Mouse (Mus musculus) forebrain, embryonic 15.5 days (tissue): ENCODE data around the gene Macrod2. TPM values are rescaled to one million over a fixed set of nuclear protein-coding genes. Genes with fewer than 3 reads are reported as not detected.

Source experiments
- ATAC-seq: fragments of 200-750 bp; cut with Nextera tagmentation; replicated peaks from 2 replicates; pipeline ENCODE4 v1.8.0; 2017; ENCODE audit warnings: mild to moderate bottlenecking, moderate TSS enrichment, moderate library complexity
- H3K27ac ChIP-seq: fragments of 300-500 bp; sonication (generic); replicated peaks from 2 replicates; pipeline ENCODE4 v1.5.1; 2015; ENCODE audit warnings: mild to moderate bottlenecking, inconsistent platforms
- H3K27me3 ChIP-seq: fragments of 300-500 bp; sonication (generic); 2 replicates; pipeline ENCODE4 v1.6.1; 2015; ENCODE audit warnings: inconsistent platforms
- H3K36me3 ChIP-seq: fragments of 300-500 bp; sonication (generic); 2 replicates; pipeline ENCODE4 v1.6.1; 2015; ENCODE audit warnings: mild to moderate bottlenecking, inconsistent platforms
- H3K4me1 ChIP-seq: fragments of 300-500 bp; sonication (generic); 2 replicates; pipeline ENCODE4 v1.6.1; 2015; ENCODE audit warnings: inconsistent platforms
- H3K4me2 ChIP-seq: fragments of 300-500 bp; sonication (generic); replicated peaks from 2 replicates; pipeline ENCODE4 v1.6.1; 2015; ENCODE audit warnings: mild to moderate bottlenecking, inconsistent platforms
- H3K4me3 ChIP-seq: fragments of 300-500 bp; sonication (generic); 2 replicates; pipeline ENCODE4 v1.5.1; 2015; ENCODE audit warnings: mild to moderate bottlenecking, inconsistent platforms
- H3K9ac ChIP-seq: fragments of 300-500 bp; sonication (generic); replicated peaks from 2 replicates; pipeline ENCODE4 v1.6.1; 2015; ENCODE audit warnings: mild to moderate bottlenecking, inconsistent platforms
- H3K9me3 ChIP-seq: fragments of 300-500 bp; sonication (generic); 2 replicates; pipeline ENCODE4 v1.6.1; 2016; ENCODE audit warnings: inconsistent platforms
- WGBS: fragments of 180-500 bp; shearing (Covaris S2); methylation state at CpG from one replicate; pipeline ENCODE4 v1.1.7; 2015; ENCODE audit warnings: mixed read lengths; 5-methylcytosine and 5-hydroxymethylcytosine counted together
- polyA plus RNA-seq: library from polyadenylated mRNA; unstranded; fragments of >200 nt; fragmentation: Nextera tagmentation; extraction: Ambion mirVana; gene quantifications from 2 replicates; pipeline ENCODE4 v1.2.1, GENCODE M21; 2015

Gene Macrod2
- polyA plus RNA-seq, 1 experiment from 2014 or later: 93.1 TPM

DNA sequence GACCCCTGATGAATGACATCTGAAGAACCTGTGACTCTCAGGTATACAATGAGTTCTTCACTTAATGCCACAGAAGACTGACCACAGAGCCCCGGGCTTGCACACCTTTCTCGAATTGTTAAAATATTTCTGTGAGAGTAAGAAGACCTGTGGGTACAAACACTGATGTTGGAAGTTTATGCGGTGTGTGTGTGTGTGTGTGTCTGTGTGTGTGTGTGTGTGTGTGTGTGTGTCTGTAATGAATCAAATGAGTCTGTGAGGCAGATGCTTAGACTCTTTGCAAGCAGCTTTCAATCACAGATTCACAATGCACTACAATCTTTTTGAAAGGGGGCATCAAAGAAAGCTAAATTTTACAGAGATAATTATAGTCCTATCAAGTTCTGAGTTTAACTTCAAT, 822.8 kb downstream of the Macrod2 start:
- no peak overlapping the region for H3K9ac ChIP-seq
- no peaks in the 10 kb centered on the region for H3K27me3 ChIP-seq
- WGBS: 38% methylated on average over 3 of the region's 3 CpGs
- H3K36me3 ChIP-seq: no peaks in the 10 kb centered on the region
- no peak overlapping the region for H3K4me3 ChIP-seq
- H3K9me3 ChIP-seq: 0 out of 2 replicates have a peak, but pooled peaks cover 8% of the 10 kb centered on the region
- no peak overlapping the region for H3K27ac ChIP-seq
- H3K4me2 ChIP-seq: no peak overlapping the region
- ATAC-seq: peak; percentile 57; the same call in 1 of the 2 replicates
- peaks cover 10% of the 10 kb centered on the region for H3K4me1 ChIP-seq

DNA sequence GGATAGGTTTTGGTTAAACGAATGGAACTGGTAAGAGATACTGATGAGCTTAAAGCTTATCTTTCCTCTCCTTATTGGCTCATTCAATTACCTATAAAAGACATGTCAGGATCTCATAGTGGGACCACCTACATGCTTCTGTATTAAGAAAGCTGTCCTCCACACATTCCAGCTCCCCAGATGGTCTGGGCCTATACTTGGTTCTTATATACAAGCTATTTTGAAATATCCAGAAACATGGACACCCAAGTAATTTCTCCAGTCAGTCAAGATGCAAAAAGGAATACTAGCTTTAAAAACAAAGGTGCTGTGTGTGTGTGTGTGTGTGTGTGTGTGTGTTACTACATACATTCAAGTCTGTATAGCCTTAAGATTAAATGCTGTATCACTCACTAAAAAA, 833.7 kb downstream of the Macrod2 start:
- Histone ChIP-seq H3K4me1 (peaks cover 8% of the 10 kb centered on the region), H3K4me2 (no peak overlapping the region), H3K4me3 (no peak overlapping the region), H3K27me3 (no peaks in the 10 kb centered on the region), H3K9ac (no peak overlapping the region), H3K9me3 (no peaks in the 10 kb centered on the region), H3K27ac (no peak overlapping the region), H3K36me3 (no peaks in the 10 kb centered on the region)
- no peak for ATAC-seq
- WGBS: 85% methylated on average over 1 of the region's 1 CpGs

DNA sequence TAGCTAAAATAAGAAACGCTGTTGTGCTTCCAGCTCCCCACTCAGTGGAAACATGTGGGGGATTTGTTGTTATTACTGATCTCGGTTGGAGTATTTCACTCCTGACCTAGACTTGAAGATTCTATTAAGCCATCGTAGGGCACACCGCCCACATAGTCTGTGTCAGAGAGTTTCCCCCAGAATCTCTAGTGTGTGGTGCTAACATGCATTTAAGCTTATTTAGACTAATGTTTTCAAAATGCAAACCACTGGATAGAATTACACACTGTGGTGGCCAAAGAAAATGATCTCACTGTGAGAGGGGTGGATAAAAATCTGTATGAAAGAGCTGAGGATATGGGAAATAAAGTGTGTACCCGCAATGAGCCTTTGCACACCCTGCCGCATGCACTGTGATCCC, 834.7 kb downstream of the Macrod2 start:
- Histone ChIP-seq H3K27ac (no peak overlapping the region), H3K36me3 (no peaks in the 10 kb centered on the region), H3K4me2 (no peak overlapping the region), H3K9me3 (no peaks in the 10 kb centered on the region), H3K4me3 (no peak overlapping the region), H3K27me3 (no peaks in the 10 kb centered on the region), H3K9ac (no peak overlapping the region), H3K4me1 (peaks cover 8% of the 10 kb centered on the region)
- WGBS: 66% methylated on average over 6 of the region's 6 CpGs
- ATAC-seq: no peak

DNA sequence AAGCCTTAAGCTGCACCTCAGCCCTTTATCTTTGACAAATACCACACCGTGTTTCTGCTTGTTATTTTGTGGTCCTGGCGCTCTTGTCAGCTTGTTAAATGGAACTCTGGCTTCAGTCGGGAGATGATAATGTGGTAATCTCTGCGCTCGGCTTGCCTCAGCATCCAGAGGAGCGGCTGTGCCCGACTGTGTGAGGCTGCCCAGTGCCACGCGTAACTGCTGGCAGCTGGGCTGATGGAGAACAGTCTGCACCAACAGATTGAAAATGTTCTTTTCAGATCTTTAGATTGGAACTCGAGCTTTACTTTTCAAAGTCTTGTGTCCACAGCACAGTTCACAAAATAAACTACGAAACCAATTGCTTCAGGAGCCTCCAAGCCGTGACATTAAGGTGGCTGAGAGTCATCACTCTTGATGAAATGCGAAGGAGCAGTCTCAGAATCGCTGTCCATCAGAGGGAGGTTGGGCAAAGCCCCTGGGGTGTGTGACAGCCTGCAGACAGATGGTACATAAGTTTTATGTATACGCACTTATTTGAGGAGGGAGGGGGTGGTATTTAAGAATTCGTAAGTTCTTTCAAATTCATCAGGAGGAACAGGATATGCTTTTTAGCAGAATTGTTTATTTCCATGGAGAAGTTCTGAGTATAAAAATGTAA, 836.0 kb downstream of the Macrod2 start:
- H3K9me3 ChIP-seq: no peaks in the 10 kb centered on the region
- H3K27me3 ChIP-seq: no peaks in the 10 kb centered on the region
- WGBS: 29% methylated on average over 16 of the region's 16 CpGs
- peaks cover 8% of the 10 kb centered on the region for H3K4me1 ChIP-seq
- no peak overlapping the region for H3K27ac ChIP-seq
- H3K4me3 ChIP-seq: no peak overlapping the region
- no peaks in the 10 kb centered on the region for H3K36me3 ChIP-seq
- no peak overlapping the region for H3K9ac ChIP-seq
- H3K4me2 ChIP-seq: peak overlapping the region; percentile 11; the same call in 1 of the 2 replicates
- ATAC-seq: peak; percentile 88

DNA sequence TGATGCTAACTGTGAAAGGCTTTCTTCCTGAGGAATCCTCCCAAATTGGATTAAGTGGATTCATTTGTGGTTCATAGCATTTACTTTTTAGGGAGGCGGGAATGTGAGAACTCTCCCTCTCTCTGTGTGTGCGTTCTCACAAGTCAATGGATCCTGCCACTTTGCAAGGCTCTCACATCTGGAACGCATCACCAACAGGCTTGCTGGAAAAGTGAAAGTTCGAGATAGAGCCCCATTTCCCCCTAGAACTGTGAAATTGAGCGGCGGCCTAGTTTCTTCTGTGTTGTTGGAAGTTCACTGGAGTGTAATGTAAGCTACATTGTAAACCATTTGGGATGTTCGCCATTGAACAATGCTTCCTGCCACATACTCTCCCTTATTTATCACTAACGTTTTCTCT, 839.2 kb downstream of the Macrod2 start:
- no peaks in the 10 kb centered on the region for H3K27me3 ChIP-seq
- no peaks in the 10 kb centered on the region for H3K36me3 ChIP-seq
- no peak overlapping the region for H3K4me2 ChIP-seq
- no peak overlapping the region for H3K9ac ChIP-seq
- no peak overlapping the region for H3K4me3 ChIP-seq
- WGBS: 64% methylated on average over 8 of the region's 8 CpGs
- no peak for ATAC-seq
- H3K4me1 ChIP-seq: peaks cover 8% of the 10 kb centered on the region
- no peaks in the 10 kb centered on the region for H3K9me3 ChIP-seq
- no peak overlapping the region for H3K27ac ChIP-seq

DNA sequence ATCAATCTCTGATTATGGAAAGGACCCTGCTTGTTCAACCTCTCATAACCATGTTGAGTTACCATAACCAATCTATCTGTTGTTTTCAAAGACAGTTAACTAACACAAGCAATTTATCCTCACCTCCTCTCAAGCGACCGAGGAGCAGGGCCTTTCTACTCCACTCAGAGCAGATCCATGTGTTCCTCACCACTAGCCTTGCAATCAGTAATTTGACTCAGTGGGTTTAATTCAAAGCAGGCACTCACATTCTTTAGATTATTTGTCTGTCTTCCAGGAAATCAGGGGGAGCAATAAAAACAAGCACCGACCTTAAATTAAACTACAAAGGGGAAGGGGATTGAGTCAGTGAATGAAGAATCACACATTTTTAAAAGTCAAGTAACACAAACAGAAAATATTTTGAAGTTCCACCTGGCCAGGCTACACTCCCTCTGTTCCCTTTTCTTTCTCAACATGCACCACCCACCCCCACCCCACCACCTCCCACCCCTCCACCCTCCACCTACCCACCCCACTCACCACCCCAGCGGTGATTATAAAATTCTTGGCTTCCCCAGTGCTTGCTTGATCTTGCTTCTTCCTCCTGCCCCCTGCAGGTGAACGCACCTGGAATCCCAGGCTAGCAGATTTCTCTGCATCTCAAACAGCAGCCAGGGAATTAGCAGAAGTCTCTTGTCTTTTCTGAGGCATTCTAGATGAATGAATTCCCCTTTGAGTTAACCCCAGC, 839.8 kb downstream of the Macrod2 start:
- H3K4me2 ChIP-seq: no peak overlapping the region
- H3K9ac ChIP-seq: no peak overlapping the region
- no peaks in the 10 kb centered on the region for H3K9me3 ChIP-seq
- no peaks in the 10 kb centered on the region for H3K27me3 ChIP-seq
- H3K4me1 ChIP-seq: peaks cover 8% of the 10 kb centered on the region
- H3K4me3 ChIP-seq: no peak overlapping the region
- no peak for ATAC-seq
- no peaks in the 10 kb centered on the region for H3K36me3 ChIP-seq
- no peak overlapping the region for H3K27ac ChIP-seq
- WGBS: 45% methylated on average over 5 of the region's 5 CpGs

DNA sequence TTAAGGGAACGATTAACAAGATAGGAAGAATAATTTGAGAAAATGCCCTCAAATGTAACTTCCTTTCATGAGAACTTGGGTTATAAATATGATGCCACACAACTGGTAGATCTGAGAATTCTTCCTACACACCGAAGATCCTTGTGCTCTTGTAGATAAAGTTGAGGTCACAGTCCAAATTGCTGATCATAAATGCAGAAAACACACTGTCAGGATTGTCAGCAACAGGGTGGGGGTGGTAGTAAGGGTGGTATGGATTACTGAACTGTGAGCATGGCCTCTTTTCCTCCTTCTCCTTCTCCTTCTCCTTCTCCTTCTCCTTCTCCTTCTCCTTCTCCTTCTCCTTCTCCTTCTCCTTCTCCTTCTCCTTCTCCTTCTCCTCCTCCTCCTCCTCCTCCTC, 852.6 kb downstream of the Macrod2 start:
- Histone ChIP-seq H3K27ac (no peak overlapping the region), H3K9me3 (no peaks in the 10 kb centered on the region), H3K4me1 (no peaks in the 10 kb centered on the region), H3K4me2 (no peak overlapping the region), H3K9ac (no peak overlapping the region), H3K36me3 (no peaks in the 10 kb centered on the region), H3K4me3 (no peak overlapping the region), H3K27me3 (no peaks in the 10 kb centered on the region)
- 94% methylated on average over 2 of the region's 2 CpGs for WGBS
- ATAC-seq: no peak

DNA sequence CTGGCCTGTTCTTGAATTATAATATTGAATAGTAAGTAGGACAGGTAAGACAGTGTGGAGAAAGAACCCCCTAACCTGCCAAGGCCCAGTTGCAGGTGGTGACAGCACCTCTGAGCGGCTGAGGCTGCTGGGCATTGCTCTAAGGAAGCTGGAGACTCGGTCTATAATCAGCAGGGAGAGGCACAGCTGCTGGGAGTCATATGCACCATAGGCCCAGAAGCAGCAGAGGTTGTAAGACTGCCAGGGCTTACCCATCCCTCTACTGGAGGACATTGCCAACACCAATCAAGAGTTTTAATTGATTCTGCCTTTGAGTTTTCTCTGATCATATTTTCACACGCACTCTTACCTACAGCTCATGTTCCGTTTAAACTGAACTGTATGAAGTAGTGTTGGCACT, 869.5 kb downstream of the Macrod2 start:
- peaks cover 5% of the 10 kb centered on the region; the same call in 1 of the 2 replicates for H3K4me1 ChIP-seq
- ATAC-seq: peak; percentile 55

DNA sequence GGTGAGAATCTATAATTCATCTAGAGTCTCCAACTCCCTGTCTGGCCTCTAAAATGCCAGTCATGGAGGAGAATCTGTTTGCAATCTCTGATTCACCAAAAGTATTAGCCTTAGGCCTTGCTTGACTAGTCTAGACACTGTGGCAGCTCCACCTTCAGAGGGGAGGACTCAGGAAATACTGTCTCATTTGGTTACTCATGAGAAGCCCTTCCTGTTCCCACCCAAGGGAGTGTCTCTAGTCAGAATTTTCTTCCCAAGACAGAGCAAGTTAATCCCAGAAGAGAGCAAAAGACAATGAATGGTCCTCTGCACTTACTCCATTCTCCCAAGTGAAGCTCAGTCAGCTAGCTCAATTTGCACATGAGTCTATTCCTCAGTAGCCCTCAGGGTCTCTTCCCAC, 871.5 kb downstream of the Macrod2 start:
- H3K27me3 ChIP-seq: no peaks in the 10 kb centered on the region
- no peak overlapping the region for H3K9ac ChIP-seq
- H3K9me3 ChIP-seq: no peaks in the 10 kb centered on the region
- ATAC-seq: no peak
- peaks cover 5% of the 10 kb centered on the region; the same call in 1 of the 2 replicates for H3K4me1 ChIP-seq
- H3K4me3 ChIP-seq: no peak overlapping the region
- no peak overlapping the region for H3K4me2 ChIP-seq
- no peak overlapping the region for H3K27ac ChIP-seq
- H3K36me3 ChIP-seq: no peaks in the 10 kb centered on the region

More for the DNA sequence above, 869.5 kb downstream of the Macrod2 start:
- no peaks in the 10 kb centered on the region for H3K36me3 ChIP-seq
- no peak overlapping the region for H3K9ac ChIP-seq
- H3K9me3 ChIP-seq: no peaks in the 10 kb centered on the region
- H3K4me2 ChIP-seq: no peak overlapping the region
- no peak overlapping the region for H3K4me3 ChIP-seq
- H3K27me3 ChIP-seq: no peaks in the 10 kb centered on the region
- H3K27ac ChIP-seq: no peak overlapping the region; the same call in 1 of the 2 replicates
- 60% methylated on average over 4 of the region's 4 CpGs for WGBS

DNA sequence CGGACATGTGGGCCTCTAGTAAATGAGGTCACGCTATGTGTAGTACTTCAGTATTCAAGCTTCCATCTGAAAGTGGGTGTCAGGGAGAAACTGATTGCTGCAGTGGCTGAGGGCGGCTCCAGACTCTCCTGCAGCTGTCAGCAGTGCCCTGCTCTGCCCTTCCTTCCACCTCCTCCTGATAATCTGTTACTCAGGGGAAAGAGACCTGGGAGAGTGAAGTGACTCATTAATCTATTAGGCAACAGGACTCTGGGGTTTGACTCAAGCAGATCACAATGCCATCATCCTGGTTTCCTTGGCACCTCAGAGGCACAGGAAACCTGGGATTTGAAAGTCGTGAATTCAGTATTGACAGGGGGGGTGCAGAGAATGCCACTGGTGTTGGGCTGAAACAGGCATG, 876.4 kb downstream of the Macrod2 start:
- H3K9me3 ChIP-seq: no peaks in the 10 kb centered on the region
- no peak overlapping the region for H3K4me3 ChIP-seq
- H3K27ac ChIP-seq: no peak overlapping the region
- no peak overlapping the region for H3K4me2 ChIP-seq
- no peak overlapping the region for H3K9ac ChIP-seq
- no peaks in the 10 kb centered on the region for H3K36me3 ChIP-seq
- no peaks in the 10 kb centered on the region for H3K27me3 ChIP-seq
- WGBS: 76% methylated on average over 4 of the region's 4 CpGs
- no peak for ATAC-seq
- H3K4me1 ChIP-seq: no peaks in the 10 kb centered on the region

DNA sequence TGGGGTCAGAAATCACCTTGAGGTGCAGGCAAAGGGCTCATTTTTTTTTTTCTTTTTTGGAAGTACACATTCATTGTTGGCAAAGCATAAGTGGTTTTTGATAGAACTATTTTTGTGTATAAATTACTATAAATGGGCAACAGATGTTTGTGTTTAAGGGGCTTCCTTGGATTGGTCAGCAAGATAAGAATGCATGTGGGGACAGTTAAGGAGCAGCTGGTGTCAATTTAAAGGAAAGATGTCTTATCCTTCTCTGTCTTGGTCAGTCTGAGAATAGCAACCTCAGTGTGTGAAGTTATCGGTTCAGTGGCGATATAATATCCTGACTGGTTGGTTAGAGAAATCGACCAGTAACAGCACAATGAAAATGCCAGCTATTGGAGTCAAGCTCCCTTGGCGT, 877.9 kb downstream of the Macrod2 start:
- H3K4me3 ChIP-seq: no peak overlapping the region
- no peak for ATAC-seq
- no peak overlapping the region for H3K27ac ChIP-seq
- H3K27me3 ChIP-seq: no peaks in the 10 kb centered on the region
- no peaks in the 10 kb centered on the region for H3K36me3 ChIP-seq
- H3K9me3 ChIP-seq: no peaks in the 10 kb centered on the region
- WGBS: 92% methylated on average over 4 of the region's 4 CpGs
- H3K9ac ChIP-seq: no peak overlapping the region
- no peak overlapping the region for H3K4me2 ChIP-seq
- no peaks in the 10 kb centered on the region for H3K4me1 ChIP-seq

DNA sequence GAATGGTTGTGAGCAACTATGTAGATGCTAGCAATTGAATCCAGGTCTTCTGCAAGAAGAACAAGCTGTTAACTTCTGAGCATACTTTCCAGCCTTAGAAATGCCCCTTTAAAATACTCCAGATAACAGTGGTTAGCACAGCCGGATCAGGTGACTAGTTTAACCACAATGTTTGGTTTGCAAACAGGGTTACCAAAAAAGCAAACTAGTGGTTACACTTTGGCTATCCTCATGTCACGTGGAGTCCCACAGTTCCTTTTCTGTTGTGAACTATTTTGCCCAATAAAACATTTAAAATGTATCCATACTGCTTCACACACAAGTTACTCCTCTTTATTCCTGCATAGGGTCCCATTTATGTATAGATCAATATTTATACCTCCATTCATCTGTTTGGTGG, 879.2 kb downstream of the Macrod2 start:
- no peak overlapping the region for H3K4me2 ChIP-seq
- no peaks in the 10 kb centered on the region for H3K4me1 ChIP-seq
- H3K36me3 ChIP-seq: no peaks in the 10 kb centered on the region
- WGBS: 93% methylated on average over 2 of the region's 2 CpGs
- ATAC-seq: no peak
- H3K4me3 ChIP-seq: no peak overlapping the region
- H3K27ac ChIP-seq: no peak overlapping the region
- no peaks in the 10 kb centered on the region for H3K27me3 ChIP-seq
- no peak overlapping the region for H3K9ac ChIP-seq
- no peaks in the 10 kb centered on the region for H3K9me3 ChIP-seq
